Mouse (Mus musculus) forebrain, embryonic 11.5 days (tissue): ENCODE results near the gene Mog. TPM values are rescaled to one million over a fixed set of nuclear protein-coding genes. Genes with fewer than 3 reads are reported as not detected.

Experiments used
- ATAC-seq: fragments of 200-750 bp; cut with Nextera tagmentation; replicated peaks from 2 replicates; pipeline ENCODE4 v1.8.0; 2017; ENCODE audit warnings: moderate TSS enrichment; ENCODE audit not compliant: low FRiP score
- DNase-seq: peaks from one replicate; pipeline ENCODE4 v3.0.0-alpha.2; 2017; ENCODE audit warnings: low spot score
- H3K27ac ChIP-seq: fragments of 300-500 bp; sonication (generic); 2 replicates; pipeline ENCODE4 v1.5.1; 2014; ENCODE audit warnings: low read depth, low read length
- H3K27me3 ChIP-seq: fragments of 300-500 bp; sonication (generic); 2 replicates; pipeline ENCODE4 v1.6.1; 2014; ENCODE audit warnings: mild to moderate bottlenecking, low read length, mixed read lengths; ENCODE audit not compliant: control insufficient read depth, insufficient read depth
- H3K36me3 ChIP-seq: fragments of 300-500 bp; sonication (generic); 2 replicates; pipeline ENCODE4 v1.6.1; 2014; ENCODE audit warnings: mild to moderate bottlenecking, low read length, moderate library complexity, mixed read lengths; ENCODE audit not compliant: control insufficient read depth, insufficient read depth
- H3K4me1 ChIP-seq: fragments of 300-500 bp; sonication (generic); replicated peaks from 2 replicates; pipeline ENCODE4 v1.6.1; 2014; ENCODE audit warnings: low read length, mixed read lengths; ENCODE audit not compliant: control insufficient read depth, insufficient read depth
- H3K4me2 ChIP-seq: fragments of 300-500 bp; sonication (generic); 2 replicates; pipeline ENCODE4 v1.6.1; 2014; ENCODE audit warnings: low read depth, mild to moderate bottlenecking, low read length, moderate library complexity, mixed read lengths; ENCODE audit not compliant: severe bottlenecking
- H3K4me3 ChIP-seq: fragments of 300-500 bp; sonication (generic); 2 replicates; pipeline ENCODE4 v1.5.1; 2014; ENCODE audit warnings: low read depth, low read length
- H3K9ac ChIP-seq: fragments of 300-500 bp; sonication (generic); 2 replicates; pipeline ENCODE4 v1.6.1; 2014; ENCODE audit warnings: low read length
- H3K9me3 ChIP-seq: fragments of 300-500 bp; sonication (generic); 2 replicates; pipeline ENCODE4 v1.6.1; 2016; ENCODE audit warnings: low read length, mixed read lengths; ENCODE audit not compliant: control insufficient read depth
- WGBS: fragments of 180-500 bp; shearing (Covaris S2); extraction: QIAGEN DNeasy Blood & Tissue Kit; methylation state at CpG from one replicate; pipeline ENCODE4 v1.1.7; 2014; 5-methylcytosine and 5-hydroxymethylcytosine counted together
- polyA plus RNA-seq: library from polyadenylated mRNA; unstranded; fragments of >200 nt; fragmentation: Nextera tagmentation; extraction: Ambion mirVana; gene quantifications from 2 replicates; pipeline ENCODE4 v1.2.1, GENCODE M21; 2014

Mog gene
- polyA plus RNA-seq, 1 experiment from 2014 or later = 0.39 TPM

- DNase-seq = no peak
- no peak for ATAC-seq
- Histone ChIP-seq H3K9ac (no peak within 1 kb of the TSS), H3K9me3 (no peaks in the 10 kb centered on the region), H3K4me1 (no peaks in the 10 kb centered on the region), H3K27me3 (no peaks in the 10 kb centered on the region), H3K4me3 (no peak within 1 kb of the TSS), H3K4me2 (no peak within 1 kb of the TSS), H3K27ac (no peak within 1 kb of the TSS), H3K36me3 (no peaks in the 10 kb centered on the region)
- 13% methylated on average over 18 of the region's 18 CpGs for WGBS
Measured at GRCm38 (mm10) chr17:36981221-36981813, 41.9 kb downstream of the Mog start, which contains the start of gene 2410137M14Rik. 2410137M14Rik (minus strand) TSS chr17:36981237.

GRCm38 (mm10) chr17:36973271-36973787 lies 49.9 kb downstream of the Mog start:
- H3K9me3 ChIP-seq = no peaks in the 10 kb centered on the region
- no peak overlapping the region for H3K27ac ChIP-seq
- no peak overlapping the region for H3K4me3 ChIP-seq
- ATAC-seq = no peak
- H3K9ac ChIP-seq = no peak overlapping the region
- 72% methylated on average over 8 of the region's 8 CpGs for WGBS
- H3K36me3 ChIP-seq = no peaks in the 10 kb centered on the region
- no peak overlapping the region for H3K4me2 ChIP-seq
- no peak for DNase-seq
- no peaks in the 10 kb centered on the region for H3K4me1 ChIP-seq
- no peaks in the 10 kb centered on the region for H3K27me3 ChIP-seq

DNA sequence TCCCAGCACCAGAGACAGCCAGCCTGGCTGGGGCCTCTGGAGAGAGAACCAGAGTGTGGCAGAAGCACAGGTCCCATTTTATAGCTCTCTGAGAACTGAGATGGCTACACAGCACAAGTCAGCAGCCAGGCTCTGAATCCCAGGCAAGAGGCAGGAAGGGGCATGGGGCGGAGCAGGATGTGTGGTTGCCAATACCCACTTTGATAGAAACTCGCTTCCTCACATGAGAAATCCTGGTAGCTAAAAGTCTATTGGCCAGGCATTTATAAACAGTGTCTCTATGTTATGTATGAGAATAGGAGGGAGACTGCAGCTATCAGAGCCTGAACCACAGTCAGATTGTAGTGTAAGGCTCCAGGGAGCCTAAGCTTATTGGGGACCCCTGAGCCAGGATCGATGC lies 50.4 kb downstream of the Mog start:
- H3K4me2 ChIP-seq = no peak overlapping the region
- H3K4me3 ChIP-seq = no peak overlapping the region
- DNase-seq (no peak), ATAC-seq (no peak)
- H3K27ac ChIP-seq = no peak overlapping the region
- H3K4me1 ChIP-seq = no peaks in the 10 kb centered on the region
- H3K9ac ChIP-seq = no peak overlapping the region
- H3K9me3 ChIP-seq = no peaks in the 10 kb centered on the region
- H3K27me3 ChIP-seq = no peaks in the 10 kb centered on the region
- H3K36me3 ChIP-seq = no peaks in the 10 kb centered on the region
- WGBS = 84% methylated on average over 3 of the region's 3 CpGs

GRCm38 (mm10) chr17:36971172-36971850 lies 51.9 kb downstream of the Mog start:
- Histone ChIP-seq H3K4me1 (no peaks in the 10 kb centered on the region), H3K27me3 (no peaks in the 10 kb centered on the region), H3K36me3 (no peaks in the 10 kb centered on the region), H3K4me3 (no peak overlapping the region), H3K27ac (no peak overlapping the region), H3K9me3 (no peaks in the 10 kb centered on the region), H3K9ac (no peak overlapping the region), H3K4me2 (no peak overlapping the region)
- ATAC-seq (no peak), DNase-seq (no peak)
- 81% methylated on average over 6 of the region's 6 CpGs for WGBS

GRCm38 (mm10) chr17:36970316-36970890 lies 52.8 kb downstream of the Mog start:
- H3K4me1 ChIP-seq = no peaks in the 10 kb centered on the region
- 86% methylated on average over 14 of the region's 14 CpGs for WGBS
- no peaks in the 10 kb centered on the region for H3K27me3 ChIP-seq
- no peaks in the 10 kb centered on the region for H3K9me3 ChIP-seq
- no peak overlapping the region for H3K9ac ChIP-seq
- ATAC-seq (no peak), DNase-seq (no peak)
- no peaks in the 10 kb centered on the region for H3K36me3 ChIP-seq
- H3K4me2 ChIP-seq = no peak overlapping the region
- H3K4me3 ChIP-seq = no peak overlapping the region
- H3K27ac ChIP-seq = no peak overlapping the region

DNA sequence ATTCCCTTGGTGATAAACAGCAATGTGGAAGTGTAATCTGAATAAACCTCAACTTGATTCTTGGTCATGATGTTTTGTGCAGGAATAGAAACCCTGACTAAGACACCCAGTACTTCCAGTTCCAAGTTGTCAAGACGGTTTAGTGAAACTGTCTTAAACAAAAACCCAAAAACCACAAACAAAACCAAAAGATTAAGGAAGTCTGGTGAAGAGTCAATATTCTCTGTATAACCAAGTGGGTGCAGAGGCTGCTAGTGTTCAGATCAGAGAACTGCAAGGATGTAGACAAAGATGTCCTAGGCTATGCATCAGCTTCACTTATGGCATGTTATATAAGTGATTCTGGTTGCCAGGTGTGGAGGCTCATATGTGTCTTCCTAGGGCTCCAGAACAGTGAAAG lies 56.3 kb downstream of the Mog start:
- Histone ChIP-seq H3K9me3 (no peaks in the 10 kb centered on the region), H3K9ac (no peak overlapping the region), H3K27ac (no peak overlapping the region), H3K4me1 (no peaks in the 10 kb centered on the region), H3K36me3 (no peaks in the 10 kb centered on the region), H3K4me2 (no peak overlapping the region), H3K4me3 (no peak overlapping the region), H3K27me3 (no peaks in the 10 kb centered on the region)
- ATAC-seq (no peak), DNase-seq (no peak)
- WGBS = 84% methylated on average over 1 of the region's 1 CpGs

- Histone ChIP-seq H3K4me1 (peaks cover 3% of the 10 kb centered on the region; the same call in 1 of the 2 replicates), H3K36me3 (no peaks in the 10 kb centered on the region), H3K27ac (no peak overlapping the region), H3K9ac (no peak overlapping the region), H3K27me3 (no peaks in the 10 kb centered on the region), H3K4me2 (no peak overlapping the region), H3K4me3 (no peak overlapping the region), H3K9me3 (no peaks in the 10 kb centered on the region)
- DNase-seq = no peak
- WGBS = 76% methylated on average over 1 of the region's 1 CpGs
- no peak for ATAC-seq
Measured at GRCm38 (mm10) chr17:36961125-36961524, 62.1 kb downstream of the Mog start.
